Mouse (Mus musculus): ENCODE data around the gene Arhgap22. TPM values are rescaled to one million over a fixed set of nuclear protein-coding genes. Genes with fewer than 3 reads are reported as not detected.

Arhgap22 gene
- total RNA-seq, 1 experiment = 5.7 TPM

DNA sequence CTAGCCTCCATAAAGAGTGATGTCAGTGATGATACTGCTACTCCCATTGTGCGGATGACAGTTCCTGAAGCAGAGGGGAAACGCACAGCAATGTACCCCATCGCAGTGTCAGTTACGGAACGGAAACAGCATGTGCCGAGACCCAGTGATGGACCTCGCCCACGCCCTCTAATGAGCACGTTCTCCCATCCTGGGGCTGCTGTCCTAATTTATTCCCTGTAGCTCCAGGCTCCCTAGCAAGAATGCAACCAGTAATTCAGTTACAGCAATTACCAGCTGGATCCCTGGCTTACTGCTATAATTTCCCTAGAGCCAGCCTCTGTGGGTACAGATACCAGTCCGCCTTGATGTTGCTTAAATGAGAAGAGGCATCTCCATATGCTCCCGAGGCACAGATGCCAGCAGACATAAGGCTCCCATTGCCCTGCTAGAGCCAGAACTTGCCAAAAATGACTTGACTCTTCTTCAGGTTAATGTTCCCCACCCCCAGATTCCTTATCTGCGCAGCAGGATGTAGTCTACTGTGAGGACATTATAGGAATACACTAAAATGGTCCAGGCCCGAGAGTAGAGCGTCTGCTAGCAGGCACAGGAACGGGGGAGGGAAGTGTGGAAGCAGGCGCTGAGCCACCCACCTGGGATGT lies 83.0 kb downstream of the Arhgap22 start:
- TF ChIP-seq ZC3H11A (IDR thresholded peaks at IDR 0.05; ENCODE audit: borderline replicate concordance, low read depth, low read length) = no peak
- TF ChIP-seq CHD2 (IDR thresholded peaks at IDR 0.05; ENCODE audit: low read depth, low read length) = no peak
- no peak for TF ChIP-seq MAFK (IDR thresholded peaks at IDR 0.05; ENCODE audit: insufficient read depth, low read depth, low read length)
- TF ChIP-seq HCFC1 (IDR thresholded peaks at IDR 0.05; ENCODE audit: borderline replicate concordance, insufficient read depth, low read length) = no peak
- no peak for TF ChIP-seq ZNF384 (IDR thresholded peaks at IDR 0.05; ENCODE audit: low read depth, low read length)
- Histone ChIP-seq H3K9ac (ENCODE audit: insufficient read depth, low read depth, low read length, poor library complexity, severe bottlenecking) (no peak overlapping the region), H3K36me3 (ENCODE audit: control insufficient read depth, insufficient read depth, low read length, poor library complexity, severe bottlenecking) (no peaks in the 10 kb centered on the region), H3K27ac (ENCODE audit: insufficient read depth, low read depth, low read length, poor library complexity, severe bottlenecking) (no peak overlapping the region), H3K4me1 (ENCODE audit: control insufficient read depth in 2 of 2, insufficient read depth in 2 of 2, low read length in 2 of 2, poor library complexity in 1 of 2) (peaks cover 0 to 6% of the 10 kb centered on the region in 2 experiments; a peak in 1 of 4 replicates), H3K9me3 (ENCODE audit: control insufficient read depth, insufficient read depth, low read depth, low read length) (no peaks in the 10 kb centered on the region), H3K4me3 (ENCODE audit: insufficient read depth in 1 of 2, low read depth in 1 of 2, low read length in 2 of 2, poor library complexity in 1 of 2, severe bottlenecking in 1 of 2) (no peak overlapping the region)
- DNase-seq (ENCODE audit: low read depth, low spot score) = no peak
- in situ Hi-C loops (cut with MboI; ENCODE audit: low sequenced_read_pairs in 2 of 2, unreplicated experiment in 2 of 2) = no loop called here

GRCm38 (mm10) chr14:33300591-33300990 lies 86.8 kb downstream of the Arhgap22 start:
- TF ChIP-seq MAFK (IDR thresholded peaks at IDR 0.05; ENCODE audit: insufficient read depth, low read depth, low read length) = no peak
- TF ChIP-seq ZC3H11A (IDR thresholded peaks at IDR 0.05; ENCODE audit: borderline replicate concordance, low read depth, low read length) = no peak
- TF ChIP-seq HCFC1 (IDR thresholded peaks at IDR 0.05; ENCODE audit: borderline replicate concordance, insufficient read depth, low read length) = no peak
- TF ChIP-seq CHD2 (IDR thresholded peaks at IDR 0.05; ENCODE audit: low read depth, low read length) = no peak
- no peak for TF ChIP-seq ZNF384 (IDR thresholded peaks at IDR 0.05; ENCODE audit: low read depth, low read length)
- in situ Hi-C loops (cut with MboI; ENCODE audit: low sequenced_read_pairs in 2 of 2, unreplicated experiment in 2 of 2) = loop anchor here in 1 of 2 experiments (5.0 kb wide), 1 partner anchor 83 kb away; no protein-coding TSS in a partner anchor
- no peaks in the 10 kb centered on the region for H3K9me3 ChIP-seq (ENCODE audit: control insufficient read depth, insufficient read depth, low read depth, low read length)

GRCm38 (mm10) chr14:33303348-33303819 lies 89.6 kb downstream of the Arhgap22 start:
- Histone ChIP-seq H3K27ac (ENCODE audit: insufficient read depth, low read depth, low read length, poor library complexity, severe bottlenecking) (no peak overlapping the region), H3K4me3 (ENCODE audit: insufficient read depth in 1 of 2, low read depth in 1 of 2, low read length in 2 of 2, poor library complexity in 1 of 2, severe bottlenecking in 1 of 2) (no peak overlapping the region), H3K9ac (ENCODE audit: insufficient read depth, low read depth, low read length, poor library complexity, severe bottlenecking) (no peak overlapping the region), H3K36me3 (ENCODE audit: control insufficient read depth, insufficient read depth, low read length, poor library complexity, severe bottlenecking) (no peaks in the 10 kb centered on the region), H3K9me3 (ENCODE audit: control insufficient read depth, insufficient read depth, low read depth, low read length) (no peaks in the 10 kb centered on the region), H3K4me1 (ENCODE audit: control insufficient read depth in 2 of 2, insufficient read depth in 2 of 2, low read length in 2 of 2, poor library complexity in 1 of 2) (peaks cover 0 to 2% of the 10 kb centered on the region in 2 experiments; a peak in 1 of 4 replicates)
- TF ChIP-seq CHD2 (IDR thresholded peaks at IDR 0.05; ENCODE audit: low read depth, low read length) = no peak
- no peak; the same call in 1 of the 2 replicates for TF ChIP-seq ZC3H11A (IDR thresholded peaks at IDR 0.05; ENCODE audit: borderline replicate concordance, low read depth, low read length)
- no peak for TF ChIP-seq ZNF384 (IDR thresholded peaks at IDR 0.05; ENCODE audit: low read depth, low read length)
- no peak for TF ChIP-seq HCFC1 (IDR thresholded peaks at IDR 0.05; ENCODE audit: borderline replicate concordance, insufficient read depth, low read length)
- TF ChIP-seq MAFK (IDR thresholded peaks at IDR 0.05; ENCODE audit: insufficient read depth, low read depth, low read length) = no peak
- in situ Hi-C loops (cut with MboI; ENCODE audit: low sequenced_read_pairs in 2 of 2, unreplicated experiment in 2 of 2) = loop anchor here in 1 of 2 experiments (5.0 kb wide), 1 partner anchor 86 kb away; no protein-coding TSS in a partner anchor
- peak; percentile 74 for DNase-seq (ENCODE audit: low read depth, low spot score)

More at GRCm38 (mm10) chr14:33300591-33300990, 86.8 kb downstream of the Arhgap22 start:
- Histone ChIP-seq H3K4me3 (ENCODE audit: insufficient read depth in 1 of 2, low read depth in 1 of 2, low read length in 2 of 2, poor library complexity in 1 of 2, severe bottlenecking in 1 of 2) (no peak overlapping the region), H3K27ac (ENCODE audit: insufficient read depth, low read depth, low read length, poor library complexity, severe bottlenecking) (no peak overlapping the region), H3K9ac (ENCODE audit: insufficient read depth, low read depth, low read length, poor library complexity, severe bottlenecking) (no peak overlapping the region), H3K36me3 (ENCODE audit: control insufficient read depth, insufficient read depth, low read length, poor library complexity, severe bottlenecking) (no peaks in the 10 kb centered on the region), H3K4me1 (ENCODE audit: control insufficient read depth in 2 of 2, insufficient read depth in 2 of 2, low read length in 2 of 2, poor library complexity in 1 of 2) (peaks cover 0 to 6% of the 10 kb centered on the region in 2 experiments; a peak in 1 of 4 replicates)
- DNase-seq (ENCODE audit: low read depth, low spot score) = no peak

DNA sequence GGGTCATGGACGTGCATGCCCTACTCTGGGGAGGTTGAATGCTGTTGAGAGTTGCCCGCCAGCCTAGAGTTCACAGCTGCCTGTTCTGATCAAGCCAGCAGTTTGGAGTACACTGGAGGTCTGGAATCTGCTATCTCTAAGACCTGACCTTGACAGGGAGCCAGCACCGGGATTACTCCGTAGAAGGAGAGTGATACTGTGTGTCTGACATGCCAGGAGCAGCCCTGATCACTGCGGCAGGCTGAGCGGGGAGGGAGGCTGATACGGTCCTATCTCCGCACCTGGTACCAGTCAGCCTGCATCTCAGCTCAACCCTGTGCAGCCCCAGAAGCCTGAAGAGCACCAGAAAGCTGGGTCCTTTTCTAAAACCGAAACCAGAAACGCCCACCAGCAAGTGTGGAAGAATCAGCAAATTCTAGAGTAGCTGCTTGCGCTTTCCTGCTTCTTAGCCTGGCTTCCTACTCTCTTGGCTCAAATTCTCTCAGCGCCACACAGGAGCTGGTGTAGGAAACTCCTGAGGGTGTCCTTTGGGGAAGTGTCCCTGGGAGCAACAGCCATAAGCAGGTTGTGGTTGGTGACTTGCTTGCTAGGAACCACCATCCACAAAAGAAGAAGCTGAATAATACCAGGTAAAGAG lies 91.9 kb downstream of the Arhgap22 start:
- in situ Hi-C loops (cut with MboI; ENCODE audit: low sequenced_read_pairs in 2 of 2, unreplicated experiment in 2 of 2) = no loop called here
- DNase-seq (ENCODE audit: low read depth, low spot score) = no peak
- H3K4me3 ChIP-seq (ENCODE audit: insufficient read depth in 1 of 2, low read depth in 1 of 2, low read length in 2 of 2, poor library complexity in 1 of 2, severe bottlenecking in 1 of 2) = no peak overlapping the region

More for the DNA sequence above, 91.9 kb downstream of the Arhgap22 start:
- Histone ChIP-seq H3K9ac (ENCODE audit: insufficient read depth, low read depth, low read length, poor library complexity, severe bottlenecking) (no peak overlapping the region), H3K9me3 (ENCODE audit: control insufficient read depth, insufficient read depth, low read depth, low read length) (no peaks in the 10 kb centered on the region), H3K4me1 (ENCODE audit: control insufficient read depth in 2 of 2, insufficient read depth in 2 of 2, low read length in 2 of 2, poor library complexity in 1 of 2) (no peaks in the 10 kb centered on the region), H3K36me3 (ENCODE audit: control insufficient read depth, insufficient read depth, low read length, poor library complexity, severe bottlenecking) (no peaks in the 10 kb centered on the region), H3K27ac (ENCODE audit: insufficient read depth, low read depth, low read length, poor library complexity, severe bottlenecking) (no peak overlapping the region)
- TF ChIP-seq ZNF384 (IDR thresholded peaks at IDR 0.05; ENCODE audit: low read depth, low read length) (no peak), CHD2 (IDR thresholded peaks at IDR 0.05; ENCODE audit: low read depth, low read length) (no peak), MAFK (IDR thresholded peaks at IDR 0.05; ENCODE audit: insufficient read depth, low read depth, low read length) (no peak), HCFC1 (IDR thresholded peaks at IDR 0.05; ENCODE audit: borderline replicate concordance, insufficient read depth, low read length) (no peak), ZC3H11A (IDR thresholded peaks at IDR 0.05; ENCODE audit: borderline replicate concordance, low read depth, low read length) (no peak)
